Mouse (Mus musculus): ENCODE results near the gene Gm13212. TPM values are rescaled to one million over a fixed set of nuclear protein-coding genes. Genes with fewer than 3 reads are reported as not detected.
"Not testable (repeated sequence)": the region's sequence is repeated elsewhere in the genome, so short reads cannot be mapped to it uniquely, and the experiment has no call there.

Gm13212 gene
- 2.5 and 3.4 TPM in 2 replicates for polyA plus RNA-seq (2015; fragmentation: Nextera tagmentation; extraction: Ambion mirVana)

DNA sequence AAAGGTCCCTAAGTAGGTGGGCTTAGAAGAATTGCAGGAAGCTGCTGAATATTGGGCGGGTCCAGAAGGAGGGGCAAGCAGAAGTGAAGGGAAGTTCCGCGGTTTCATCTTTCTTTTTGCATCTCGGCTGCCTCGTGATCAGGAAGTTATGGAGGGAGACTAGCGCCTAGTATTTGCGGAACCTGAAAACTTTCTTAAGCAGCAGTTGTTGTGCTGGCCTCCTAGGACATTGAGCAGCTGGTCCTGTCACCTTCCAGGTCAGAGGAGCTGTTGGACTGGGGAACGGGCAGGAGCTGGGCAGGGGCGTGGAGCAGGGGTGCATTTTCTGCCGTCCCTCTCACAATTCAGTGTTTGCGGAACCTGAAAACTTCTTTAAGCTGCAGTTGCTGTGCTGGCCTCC, at the start of gene Gm13212:
Gene Gm13212 (plus strand): TSS at position 89 of the 400 bp plus-strand sequence.
- WGBS = 19% methylated on average over 11 of the region's 11 CpGs
- H3K4me1 ChIP-seq (replicated peaks) = not testable (repeated sequence)

DNA sequence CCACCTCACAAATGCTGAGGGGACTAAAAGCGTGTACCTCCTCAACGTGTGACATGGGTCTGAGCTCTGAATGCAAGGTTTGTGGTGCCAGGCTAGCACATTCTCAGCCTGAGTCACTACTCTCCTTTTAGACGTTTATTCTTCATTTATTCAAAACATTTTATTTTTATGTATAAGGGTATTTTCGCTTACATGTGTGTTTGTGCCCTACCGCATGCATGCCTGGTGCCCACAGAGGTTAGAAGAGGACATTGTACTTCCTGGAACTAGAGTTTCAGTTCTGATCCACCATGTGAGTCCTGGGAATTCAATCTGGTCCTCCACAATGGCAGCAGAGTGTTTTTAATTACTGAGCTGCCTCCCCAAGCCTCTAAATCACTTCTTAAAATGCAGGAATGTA, 41.1 kb upstream of the Gm13212 start:
- WGBS = 81% methylated on average over 5 of the region's 5 CpGs
- H3K4me1 ChIP-seq (replicated peaks); H3K4me3 ChIP-seq (replicated peaks); H3K4me2 ChIP-seq (replicated peaks); H3K27me3 ChIP-seq (replicated peaks); H3K9me3 ChIP-seq; ATAC-seq; H3K27ac ChIP-seq; H3K9ac ChIP-seq; H3K36me3 ChIP-seq: not testable (repeated sequence)

More for the DNA sequence above, at the start of gene Gm13212:
- H3K27me3 ChIP-seq (replicated peaks); H3K36me3 ChIP-seq; H3K9ac ChIP-seq; H3K9me3 ChIP-seq; H3K27ac ChIP-seq: not testable (repeated sequence)
- peak; percentile 82 for ATAC-seq
- peak within 1 kb of the TSS; percentile 36 for H3K4me3 ChIP-seq (replicated peaks)
- peak within 1 kb of the TSS; percentile 52 for H3K4me2 ChIP-seq (replicated peaks)

DNA sequence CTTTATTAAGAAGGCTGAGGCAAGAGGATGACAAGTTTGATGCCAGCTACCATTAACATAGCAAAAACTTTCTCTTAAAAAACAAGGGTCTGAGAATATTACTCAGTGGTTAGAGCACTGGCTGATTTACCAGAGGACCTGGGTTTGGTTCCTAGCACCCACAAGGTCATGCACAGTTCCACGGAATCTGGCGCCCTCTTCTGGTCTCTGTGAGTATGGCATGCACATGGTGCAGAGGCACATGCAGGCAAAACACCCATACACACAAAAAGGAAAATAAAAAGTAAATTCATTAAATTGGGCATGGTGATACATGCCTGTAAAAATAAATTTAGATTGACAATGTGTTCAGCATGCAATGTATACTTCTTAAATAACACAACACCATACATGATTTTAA, 39.9 kb upstream of the Gm13212 start:
- H3K27me3 ChIP-seq (replicated peaks); H3K27ac ChIP-seq; ATAC-seq; H3K9ac ChIP-seq; H3K4me2 ChIP-seq (replicated peaks); H3K36me3 ChIP-seq; H3K4me3 ChIP-seq (replicated peaks); H3K9me3 ChIP-seq; H3K4me1 ChIP-seq (replicated peaks): not testable (repeated sequence)
- WGBS = 26% methylated on average over 2 of the region's 2 CpGs

DNA sequence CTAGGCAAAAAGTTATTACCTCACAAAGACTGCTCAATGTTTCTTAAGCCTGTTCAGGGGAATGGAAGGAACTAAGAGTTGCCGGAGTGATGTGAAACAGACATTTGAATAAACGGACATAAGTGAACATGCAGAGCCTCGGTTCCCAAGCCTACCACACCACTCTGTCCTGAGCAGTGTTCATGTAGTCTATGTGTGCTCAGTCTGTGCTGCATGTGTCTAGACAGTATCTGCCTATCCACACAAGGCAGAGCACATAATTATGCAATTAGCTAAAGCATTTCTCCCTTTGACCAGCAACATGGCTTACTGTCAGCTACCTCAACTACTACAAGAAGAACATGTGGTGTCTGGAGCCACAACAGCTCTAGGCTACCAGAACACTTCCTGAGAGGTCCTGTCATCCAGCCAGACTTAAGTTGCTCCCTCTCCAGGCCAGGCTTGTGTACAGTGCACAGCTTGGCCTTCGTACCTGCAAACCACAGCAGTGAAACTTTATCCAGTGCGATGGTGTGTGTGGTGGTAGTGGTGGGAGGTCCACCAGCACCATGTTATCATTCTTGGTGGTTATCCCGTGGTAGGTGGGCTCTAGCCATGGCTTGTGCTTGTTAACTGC, 39.1 kb upstream of the Gm13212 start:
- H3K4me1 ChIP-seq (replicated peaks); H3K9me3 ChIP-seq; H3K36me3 ChIP-seq; H3K4me3 ChIP-seq (replicated peaks); H3K9ac ChIP-seq; H3K27me3 ChIP-seq (replicated peaks); ATAC-seq; H3K4me2 ChIP-seq (replicated peaks); H3K27ac ChIP-seq: not testable (repeated sequence)
- WGBS = 76% methylated on average over 6 of the region's 6 CpGs

DNA sequence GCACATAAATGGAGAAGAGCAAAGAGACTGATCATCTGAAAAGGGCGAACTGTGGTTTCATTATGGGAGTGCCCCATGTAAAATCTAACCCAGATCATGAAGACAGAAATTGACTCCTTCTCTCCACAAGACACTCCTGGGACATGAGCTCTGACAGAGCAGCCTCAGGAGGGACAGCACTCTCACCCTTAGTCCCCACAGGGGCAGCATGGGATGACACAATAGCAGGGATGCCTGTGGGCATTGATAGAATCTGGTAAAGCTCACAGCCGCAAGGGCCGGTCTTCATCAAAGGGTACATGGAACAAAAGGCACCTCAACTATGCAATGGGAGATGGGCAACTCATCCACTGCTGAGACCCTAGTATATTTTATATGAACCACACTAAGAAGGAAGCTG, 38.5 kb upstream of the Gm13212 start:
- not testable (repeated sequence) for ATAC-seq; H3K27ac ChIP-seq; H3K27me3 ChIP-seq (replicated peaks); H3K36me3 ChIP-seq; H3K4me2 ChIP-seq (replicated peaks); H3K9me3 ChIP-seq; H3K4me1 ChIP-seq (replicated peaks); H3K9ac ChIP-seq; H3K4me3 ChIP-seq (replicated peaks)
- 93% methylated on average over 3 of the region's 3 CpGs for WGBS

DNA sequence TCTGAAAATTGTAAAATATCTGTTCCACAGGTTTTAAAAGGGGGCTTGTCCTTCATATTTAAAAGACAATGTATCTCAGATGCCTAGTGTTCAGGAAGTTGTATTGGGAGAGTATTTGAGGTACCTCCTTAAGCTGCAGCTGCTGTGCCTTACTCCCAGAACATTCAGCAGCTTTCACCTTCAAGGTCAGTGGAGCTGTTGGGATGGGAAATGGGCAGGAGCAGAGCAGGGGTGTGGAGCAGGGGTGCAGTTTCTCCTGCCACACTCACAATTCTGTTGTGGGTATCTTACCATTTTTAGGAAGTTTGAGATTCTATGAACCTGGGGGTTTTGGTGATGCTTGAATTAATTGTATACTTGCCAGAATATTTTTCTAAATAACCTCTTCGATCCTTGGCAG, 28.3 kb upstream of the Gm13212 start:
- H3K9me3 ChIP-seq = no peaks in the 10 kb centered on the region
- H3K27me3 ChIP-seq (replicated peaks) = no peaks in the 10 kb centered on the region
- no peak for ATAC-seq
- no peaks in the 10 kb centered on the region for H3K4me1 ChIP-seq (replicated peaks)
- no peak overlapping the region for H3K27ac ChIP-seq
- no peak overlapping the region for H3K9ac ChIP-seq
- H3K4me2 ChIP-seq (replicated peaks) = no peak overlapping the region
- no peak overlapping the region for H3K4me3 ChIP-seq (replicated peaks)
- 68% methylated on average over 1 of the region's 1 CpGs for WGBS
- no peaks in the 10 kb centered on the region for H3K36me3 ChIP-seq

DNA sequence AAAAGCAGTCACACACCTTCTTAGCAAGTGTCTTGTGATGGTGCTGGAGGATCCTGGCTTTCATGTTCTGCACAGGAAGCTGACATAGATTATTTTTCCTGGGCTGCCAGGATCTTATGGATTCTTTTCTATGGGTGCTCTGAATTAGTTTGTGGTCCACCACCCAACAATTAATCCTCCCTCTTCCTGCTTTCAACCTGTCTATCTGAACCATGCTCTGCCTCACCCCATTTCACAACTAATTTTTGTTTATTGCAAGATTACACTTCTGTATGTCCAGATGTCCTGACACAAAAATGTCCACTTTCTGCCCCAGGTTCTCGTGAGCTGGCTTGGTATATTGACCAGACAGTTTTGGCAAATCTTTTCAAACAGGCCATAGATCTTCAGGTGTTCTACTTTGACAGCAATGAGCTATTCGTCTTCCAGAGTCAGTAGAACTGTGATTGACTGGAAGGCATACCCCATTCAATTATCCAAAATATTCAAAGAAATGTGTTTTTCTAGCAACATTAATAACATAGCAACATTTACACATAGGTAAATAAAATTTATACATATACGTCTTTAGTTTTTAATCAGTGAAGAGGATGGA, 25.4 kb upstream of the Gm13212 start:
- no peak for ATAC-seq
- Histone ChIP-seq H3K36me3 (no peaks in the 10 kb centered on the region), H3K27me3 (replicated peaks) (no peaks in the 10 kb centered on the region), H3K4me3 (replicated peaks) (no peak overlapping the region), H3K9me3 (no peaks in the 10 kb centered on the region), H3K9ac (no peak overlapping the region), H3K4me1 (replicated peaks) (no peaks in the 10 kb centered on the region), H3K4me2 (replicated peaks) (no peak overlapping the region), H3K27ac (no peak overlapping the region)
- 39% methylated on average over 3 of the region's 3 CpGs for WGBS

DNA sequence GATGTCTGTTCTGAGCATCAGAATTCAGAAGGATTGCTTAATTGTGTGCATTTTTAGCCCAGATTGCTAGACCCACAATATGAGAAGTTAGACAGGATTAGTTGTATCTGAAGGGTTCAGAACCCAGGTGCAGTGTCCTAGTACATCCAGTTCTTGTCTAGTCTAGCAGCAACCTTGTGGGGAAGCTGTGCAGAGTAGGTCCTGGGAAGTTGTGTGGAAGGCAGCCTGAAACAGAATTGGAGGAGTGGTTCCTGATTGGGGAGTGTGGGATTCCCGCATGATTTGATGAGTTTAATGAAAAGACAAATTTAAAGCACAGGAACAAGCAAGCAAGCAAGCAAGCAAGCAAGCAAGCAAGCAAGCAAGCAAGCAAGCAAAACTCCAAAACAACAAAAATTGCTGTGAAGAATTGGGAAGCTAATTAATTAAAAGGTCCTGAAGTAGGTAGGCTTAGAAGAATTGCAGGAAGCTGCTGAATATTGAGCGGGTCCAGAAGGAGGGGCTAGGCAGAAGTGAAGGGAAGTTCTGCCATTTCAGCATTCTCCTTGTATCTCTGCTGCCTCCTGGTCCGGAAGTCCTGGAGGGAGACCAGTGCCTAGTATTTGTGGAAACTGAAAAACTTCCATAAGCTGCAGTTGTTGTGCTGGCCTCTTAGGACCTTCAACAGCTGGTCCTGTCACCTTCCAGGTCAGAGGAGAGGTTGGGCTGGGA, 20.7 kb upstream of the Gm13212 start:
- Histone ChIP-seq H3K4me2 (replicated peaks) (no peak overlapping the region), H3K4me3 (replicated peaks) (no peak overlapping the region), H3K36me3 (no peaks in the 10 kb centered on the region), H3K27ac (no peak overlapping the region), H3K9ac (no peak overlapping the region), H3K9me3 (no peaks in the 10 kb centered on the region), H3K4me1 (replicated peaks) (no peaks in the 10 kb centered on the region), H3K27me3 (replicated peaks) (no peaks in the 10 kb centered on the region)
- WGBS = 67% methylated on average over 3 of the region's 3 CpGs
- ATAC-seq = no peak

DNA sequence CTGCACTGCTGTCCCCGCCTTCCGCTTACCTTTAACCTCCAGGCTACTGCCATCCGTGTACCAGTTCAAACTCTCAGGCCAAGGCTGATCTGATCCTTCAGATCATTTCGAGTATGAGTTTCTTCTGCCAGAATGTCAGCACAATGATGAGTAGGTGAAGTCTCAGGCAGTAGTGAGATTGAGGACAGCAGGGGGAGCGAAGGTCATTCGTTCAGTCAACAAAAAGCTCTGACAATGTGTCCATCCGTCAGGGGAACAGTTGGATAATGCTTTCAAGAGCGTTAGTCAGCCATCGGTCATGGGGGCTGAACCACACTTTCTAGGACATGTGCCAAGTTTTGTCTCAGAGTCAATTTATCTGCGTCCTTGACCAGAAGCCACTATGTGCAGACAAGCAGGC, 14.5 kb upstream of the Gm13212 start:
- H3K4me3 ChIP-seq (replicated peaks); H3K9me3 ChIP-seq; H3K27ac ChIP-seq; H3K4me1 ChIP-seq (replicated peaks); H3K27me3 ChIP-seq (replicated peaks); H3K36me3 ChIP-seq; ATAC-seq; H3K4me2 ChIP-seq (replicated peaks); H3K9ac ChIP-seq: not testable (repeated sequence)
- 84% methylated on average over 10 of the region's 10 CpGs for WGBS

DNA sequence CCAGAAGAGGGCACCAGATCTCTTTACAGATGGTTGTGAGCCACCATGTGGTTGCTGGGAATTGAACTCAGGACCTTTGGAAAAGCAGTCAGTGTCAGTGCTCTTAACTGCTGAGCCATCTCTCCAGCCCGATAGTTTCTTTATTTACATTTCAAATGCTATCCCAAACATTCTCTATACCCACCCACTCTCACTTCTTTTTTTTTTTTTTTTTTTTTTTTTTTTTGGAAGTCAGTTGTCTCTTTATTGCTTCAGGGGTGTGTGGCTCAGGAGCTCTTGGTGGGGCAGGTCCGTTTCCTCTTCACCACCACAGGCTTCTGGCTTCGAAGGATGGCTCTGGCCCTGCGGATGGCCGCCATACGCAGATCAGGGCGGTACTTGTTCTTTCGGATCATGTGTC, 8.3 kb upstream of the Gm13212 start:
- H3K27me3 ChIP-seq (replicated peaks); H3K9me3 ChIP-seq; H3K9ac ChIP-seq; H3K36me3 ChIP-seq; H3K4me1 ChIP-seq (replicated peaks); H3K27ac ChIP-seq; ATAC-seq; H3K4me3 ChIP-seq (replicated peaks); H3K4me2 ChIP-seq (replicated peaks): not testable (repeated sequence)
- WGBS = 91% methylated on average over 8 of the region's 8 CpGs

DNA sequence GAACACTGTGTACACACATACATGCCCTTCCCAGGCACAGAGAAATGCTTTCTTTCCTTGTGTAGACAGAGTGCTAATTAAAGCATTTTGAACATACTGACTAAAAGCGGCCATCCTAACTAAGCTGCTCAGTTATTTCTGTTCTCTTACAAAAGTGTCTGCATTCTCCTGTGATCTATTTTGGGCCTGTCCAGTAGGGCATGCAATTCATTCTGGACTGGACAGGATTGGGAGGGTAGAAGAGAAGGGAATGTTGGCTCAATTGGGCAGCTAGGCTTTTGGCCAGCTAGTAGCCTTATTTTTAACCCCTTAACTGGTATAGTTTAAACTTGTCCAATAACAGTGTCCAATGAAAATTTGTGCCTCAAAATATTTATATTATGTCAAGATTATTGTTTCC, 4.6 kb upstream of the Gm13212 start:
- H3K36me3 ChIP-seq; H3K4me3 ChIP-seq (replicated peaks); H3K27me3 ChIP-seq (replicated peaks); ATAC-seq; H3K4me1 ChIP-seq (replicated peaks); H3K4me2 ChIP-seq (replicated peaks); H3K9me3 ChIP-seq; H3K9ac ChIP-seq; H3K27ac ChIP-seq: not testable (repeated sequence)
- WGBS = 92% methylated on average over 1 of the region's 1 CpGs

DNA sequence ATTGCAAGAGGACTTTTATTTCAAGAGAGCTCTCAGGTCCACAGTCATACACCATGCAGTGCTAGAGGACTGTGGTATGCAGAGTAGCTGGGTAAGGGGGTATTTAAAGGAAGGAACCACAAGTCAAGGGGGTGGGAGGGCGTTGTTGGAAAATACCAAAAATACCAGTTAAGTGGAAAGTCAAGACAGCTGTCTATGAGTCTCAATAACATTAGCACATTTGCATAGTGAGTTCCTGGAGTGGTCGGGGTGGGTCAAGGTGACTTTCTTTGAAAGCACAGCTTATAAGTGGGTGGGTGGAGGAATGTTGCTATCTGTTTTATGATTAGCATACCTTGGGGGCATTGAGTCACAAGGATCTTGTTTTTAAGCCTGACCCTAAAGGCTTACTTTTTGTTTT, 1.1 kb downstream of the Gm13212 start:
- 79% methylated on average over 2 of the region's 2 CpGs for WGBS
- H3K27ac ChIP-seq; H3K9me3 ChIP-seq; H3K4me3 ChIP-seq (replicated peaks); H3K9ac ChIP-seq; H3K4me2 ChIP-seq (replicated peaks); H3K4me1 ChIP-seq (replicated peaks); H3K27me3 ChIP-seq (replicated peaks); H3K36me3 ChIP-seq: not testable (repeated sequence)
- 0 out of 2 replicates have a peak, but pooled peaks have one; percentile 28 for ATAC-seq

DNA sequence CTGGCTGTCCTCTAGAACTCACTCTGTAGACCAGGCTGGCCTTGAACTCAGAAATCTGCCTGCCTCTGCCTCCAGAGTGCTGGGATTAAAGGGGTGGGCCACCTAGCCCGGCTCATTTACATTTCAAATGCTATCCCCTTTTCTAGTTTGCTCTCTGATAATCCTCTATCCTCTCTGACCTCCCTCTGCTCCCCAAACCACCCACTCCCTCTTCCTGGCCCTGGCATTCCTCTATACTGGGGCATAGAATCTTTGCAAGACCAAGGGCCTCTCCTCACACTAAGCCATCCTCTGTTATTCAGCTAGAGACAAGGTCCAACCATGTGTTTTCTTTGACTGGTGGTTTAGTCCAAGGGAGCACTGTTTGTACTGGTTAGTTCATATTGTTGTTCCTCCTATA, 9.2 kb downstream of the Gm13212 start:
- not testable (repeated sequence) for H3K9me3 ChIP-seq; H3K27ac ChIP-seq; H3K4me3 ChIP-seq (replicated peaks); H3K36me3 ChIP-seq; H3K4me2 ChIP-seq (replicated peaks); ATAC-seq; H3K9ac ChIP-seq; H3K27me3 ChIP-seq (replicated peaks); H3K4me1 ChIP-seq (replicated peaks)
- 79% methylated on average over 1 of the region's 1 CpGs for WGBS

All from intestine, embryonic 15.5 days (tissue).